In the genomic region with DNA sequence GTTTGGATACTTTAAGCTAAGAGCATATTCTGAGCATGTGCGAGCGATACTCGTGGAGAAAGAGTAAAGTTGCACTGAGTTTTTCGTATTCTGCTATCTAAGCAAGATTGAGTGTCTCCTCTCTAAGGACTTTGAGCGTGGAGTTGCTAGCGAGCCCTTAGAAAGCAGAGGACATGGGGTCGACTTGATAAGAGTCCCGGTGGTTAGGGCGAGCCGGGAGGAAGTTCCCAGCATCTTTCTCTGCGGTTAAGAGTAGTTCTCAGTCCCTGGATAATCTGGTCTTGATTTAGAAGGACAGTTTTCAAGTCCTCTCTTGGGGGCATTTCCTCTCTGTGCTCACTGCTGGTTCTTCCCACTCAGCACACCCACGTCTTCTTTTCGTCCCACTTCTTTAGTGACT, we compare ENCODE assay signal across 8 mouse cellular contexts. TPM values are rescaled to one million over a fixed set of nuclear protein-coding genes. Genes with fewer than 3 reads are reported as not detected.
A peak's percentile ranks its signal among the peaks of the same experiment; 100 is the strongest.
DNase-seq lines count a peak whose midpoint lies in the region; ATAC-seq and TF ChIP-seq lines count a peak whose summit lies in the region.

No protein-coding gene starts in this region.

- no peaks in the 10 kb centered on the region for H3K36me3 ChIP-seq in heart, embryonic 15.5 days
- no peaks in the 10 kb centered on the region for H3K36me3 ChIP-seq in heart, adult 2 months (ENCODE audit: control insufficient read depth, insufficient read depth, low read length)
- H3K36me3 ChIP-seq in embryonic facial prominence, embryonic 10.5 days (replicated peaks): no peaks in the 10 kb centered on the region
- no peaks in the 10 kb centered on the region for H3K36me3 ChIP-seq in hindbrain, embryonic 16.5 days (ENCODE audit: control insufficient read depth, insufficient read depth, low read length)

- DNase-seq in heart, adult 2 months: no peak
- DNase-seq in embryonic facial prominence, embryonic 10.5 days (ENCODE audit: low spot score): no peak
- no peak for DNase-seq in cerebellum, adult 11-12 months
- DNase-seq in left cerebral cortex, postnatal 25 days (ENCODE audit: low spot score in 2 of 2): no peak
- no peak for DNase-seq in right cerebral cortex, postnatal 25 days

- H3K79me2 ChIP-seq in heart, adult 2 months (replicated peaks; ENCODE audit: control insufficient read depth, insufficient read depth, low read length): no peaks in the 10 kb centered on the region

- no peak for TF ChIP-seq POLR2A in heart, adult 2 months (IDR thresholded peaks at IDR 0.05; ENCODE audit: insufficient read depth, low read depth, low read length)

- H3K4me1 ChIP-seq in heart, embryonic 15.5 days (replicated peaks): peaks cover 10% of the 10 kb centered on the region
- 0 out of 2 replicates have a peak, but pooled peaks cover 1% of the 10 kb centered on the region for H3K4me1 ChIP-seq in heart, adult 2 months (ENCODE audit: control insufficient read depth, insufficient read depth, low read length)
- peaks cover 20% of the 10 kb centered on the region for H3K4me1 ChIP-seq in embryonic facial prominence, embryonic 10.5 days
- H3K4me1 ChIP-seq in hindbrain, embryonic 16.5 days (ENCODE audit: control insufficient read depth, insufficient read depth, low read depth, low read length): peaks cover 8% of the 10 kb centered on the region

- H3K4me2 ChIP-seq in heart, embryonic 15.5 days: peak overlapping the region; percentile 62
- peak overlapping the region; percentile 40 for H3K4me2 ChIP-seq in hindbrain, embryonic 16.5 days (ENCODE audit: low read length)

- no peaks in the 10 kb centered on the region for H3K27me3 ChIP-seq in heart, embryonic 15.5 days
- H3K27me3 ChIP-seq in heart, adult 2 months (ENCODE audit: control insufficient read depth, insufficient read depth, low read length): no peaks in the 10 kb centered on the region
- H3K27me3 ChIP-seq in embryonic facial prominence, embryonic 10.5 days (replicated peaks; ENCODE audit: low read depth, poor library complexity, severe bottlenecking): peaks cover 28% of the 10 kb centered on the region
- H3K27me3 ChIP-seq in hindbrain, embryonic 16.5 days (replicated peaks; ENCODE audit: control insufficient read depth, insufficient read depth, low read length): no peaks in the 10 kb centered on the region

- no peaks in the 10 kb centered on the region for H3K9me3 ChIP-seq in heart, embryonic 15.5 days (replicated peaks)
- no peaks in the 10 kb centered on the region for H3K9me3 ChIP-seq in embryonic facial prominence, embryonic 10.5 days
- no peaks in the 10 kb centered on the region for H3K9me3 ChIP-seq in hindbrain, embryonic 16.5 days (ENCODE audit: control insufficient read depth, low read length)

- no peak for TF ChIP-seq EP300 in heart, adult 2 months (IDR thresholded peaks at IDR 0.05; ENCODE audit: insufficient read depth, low read depth, low read length)

- no peak for TF ChIP-seq CTCF in heart, adult 2 months (IDR thresholded peaks at IDR 0.05)

- peak overlapping the region; percentile 24 for H3K27ac ChIP-seq in heart, embryonic 15.5 days
- no peak overlapping the region for H3K27ac ChIP-seq in heart, adult 2 months
- H3K27ac ChIP-seq in embryonic facial prominence, embryonic 10.5 days (replicated peaks): no peak overlapping the region
- H3K27ac ChIP-seq in hindbrain, embryonic 16.5 days (ENCODE audit: low read depth, low read length): no peak overlapping the region

- 16% methylated on average over 13 of the region's 13 CpGs for WGBS in heart, embryonic 15.5 days
- WGBS in heart, adult 2 months: 23% methylated on average over 13 of the region's 13 CpGs
- 46% methylated on average over 13 of the region's 13 CpGs for WGBS in embryonic facial prominence, embryonic 10.5 days
- 51% methylated on average over 13 of the region's 13 CpGs for WGBS in hindbrain, embryonic 16.5 days

- peak overlapping the region; percentile 31 for H3K4me3 ChIP-seq in heart, embryonic 15.5 days
- H3K4me3 ChIP-seq in heart, adult 2 months: no peak overlapping the region
- peak overlapping the region; percentile 46 for H3K4me3 ChIP-seq in embryonic facial prominence, embryonic 10.5 days
- H3K4me3 ChIP-seq in hindbrain, embryonic 16.5 days (ENCODE audit: low read length): peak overlapping the region; percentile 7; the same call in 1 of the 2 replicates

- intact Hi-C loops in heart, adult 2 months (cut with DNase I): no loop called here
- intact Hi-C loops in left cerebral cortex, postnatal 25 days (cut with DNase I): no loop called here

- 0 out of 2 replicates have a peak overlapping the region, but pooled peaks have one; percentile 18 for H3K9ac ChIP-seq in heart, embryonic 15.5 days
- no peak overlapping the region for H3K9ac ChIP-seq in heart, adult 2 months (ENCODE audit: low read depth, low read length)
- no peak overlapping the region for H3K9ac ChIP-seq in hindbrain, embryonic 16.5 days (ENCODE audit: low read depth, low read length)

- 0 out of 2 replicates have a peak, but pooled peaks have one; percentile 23 for ATAC-seq in heart, embryonic 15.5 days (replicated peaks; ENCODE audit: insufficient number of reproducible peaks, insufficient read depth, low FRiP score, low read depth)
- ATAC-seq in hindbrain, embryonic 16.5 days: no peak; the same call in 1 of the 2 replicates
- peak; percentile 63 for ATAC-seq in megakaryocyte-erythroid progenitor cell, adult 5-6 weeks (replicated peaks; ENCODE audit: low FRiP score, low TSS enrichment, poor library complexity, severe bottlenecking)

RNA-seq across cellular contexts. Expression of a gene that starts 15.3 kb away (rescaled TPM):
- polyA plus RNA-seq in heart, embryonic 15.5 days (2015; fragmentation: Nextera tagmentation; extraction: Ambion mirVana): 8.6 and 9.8 TPM in 2 replicates
- total RNA-seq in heart, adult 2 months (2021): 10 to 100 TPM; 58.3 to 61.7 TPM
- polyA plus RNA-seq in heart, adult 2 months (2012; rRNA removed): 25.4 and 42.8 TPM in 2 replicates
- 8.0 and 12.5 TPM in 2 replicates for polyA plus RNA-seq in embryonic facial prominence, embryonic 10.5 days (2016; fragmentation: Nextera tagmentation; extraction: Ambion mirVana)
- 8.6 and 9.2 TPM in 2 replicates for polyA plus RNA-seq in hindbrain, embryonic 16.5 days (2015; fragmentation: Nextera tagmentation; extraction: Ambion mirVana)
- 16.3 and 33.8 TPM in 2 replicates for total RNA-seq in megakaryocyte-erythroid progenitor cell, adult 5-6 weeks (2014; fragmentation: Nextera tagmentation)
- total RNA-seq in megakaryocyte-erythroid progenitor cell, adult 5-6 weeks (2017): 3.9 and 6.4 TPM in 2 replicates
- 10 to 100 TPM; 91.5 to 99.8 TPM for total RNA-seq in left cerebral cortex, postnatal 25 days (2021)
